Mouse (Mus musculus): ENCODE results near the gene Chst14.

GRCm38 (mm10) chr2:118903333-118903741 is 23.0 kb upstream of the Chst14 start:
- TF ChIP-seq CTCF (IDR thresholded peaks at IDR 0.05; ENCODE audit: control insufficient read depth, insufficient read depth, insufficient read length) (no peak), MYOD1 (IDR thresholded peaks at IDR 0.05; ENCODE audit: control insufficient read depth, insufficient read length, low read depth) (no peak), USF1 (IDR thresholded peaks at IDR 0.05; ENCODE audit: low read depth) (no peak)
